Mouse (Mus musculus) 3T3-L1 (cell line): Measurements from ENCODE around the gene Nfil3.

Experiments
- DNase-seq: peaks from one replicate; pipeline ENCODE4 v3.0.0-alpha.2; 2015; ENCODE audit warnings: low read depth, low spot score

The Nfil3 gene

DNA sequence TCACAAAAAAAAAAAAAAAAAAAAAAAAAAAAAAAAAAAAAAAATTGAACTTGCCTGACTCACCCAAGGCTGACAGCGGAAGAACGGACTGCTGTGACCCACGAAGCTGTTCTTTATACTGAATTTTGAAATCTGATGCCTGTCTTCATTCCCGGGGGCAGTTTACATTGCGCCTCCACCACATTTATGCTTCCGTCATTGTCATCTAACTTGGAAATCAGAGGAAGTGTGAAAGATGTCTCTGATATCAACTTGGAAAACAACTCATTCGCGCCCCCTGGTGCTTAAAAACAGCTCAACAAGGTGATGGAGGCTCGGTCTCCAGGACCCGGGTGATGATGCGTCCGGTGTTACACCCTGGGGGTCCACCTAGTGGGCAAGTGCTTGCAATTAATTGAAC is 1.8 kb upstream of the Nfil3 start:
- peak; percentile 95 for DNase-seq

- peak; percentile 77 for DNase-seq
These were observed 788 bp upstream of the Nfil3 start for GRCm38 (mm10) chr13:52981441-52982281.

- DNase-seq, result peak; percentile 77
These were observed 492 bp downstream of the Nfil3 start for GRCm38 (mm10) chr13:52980211-52980950.

DNA sequence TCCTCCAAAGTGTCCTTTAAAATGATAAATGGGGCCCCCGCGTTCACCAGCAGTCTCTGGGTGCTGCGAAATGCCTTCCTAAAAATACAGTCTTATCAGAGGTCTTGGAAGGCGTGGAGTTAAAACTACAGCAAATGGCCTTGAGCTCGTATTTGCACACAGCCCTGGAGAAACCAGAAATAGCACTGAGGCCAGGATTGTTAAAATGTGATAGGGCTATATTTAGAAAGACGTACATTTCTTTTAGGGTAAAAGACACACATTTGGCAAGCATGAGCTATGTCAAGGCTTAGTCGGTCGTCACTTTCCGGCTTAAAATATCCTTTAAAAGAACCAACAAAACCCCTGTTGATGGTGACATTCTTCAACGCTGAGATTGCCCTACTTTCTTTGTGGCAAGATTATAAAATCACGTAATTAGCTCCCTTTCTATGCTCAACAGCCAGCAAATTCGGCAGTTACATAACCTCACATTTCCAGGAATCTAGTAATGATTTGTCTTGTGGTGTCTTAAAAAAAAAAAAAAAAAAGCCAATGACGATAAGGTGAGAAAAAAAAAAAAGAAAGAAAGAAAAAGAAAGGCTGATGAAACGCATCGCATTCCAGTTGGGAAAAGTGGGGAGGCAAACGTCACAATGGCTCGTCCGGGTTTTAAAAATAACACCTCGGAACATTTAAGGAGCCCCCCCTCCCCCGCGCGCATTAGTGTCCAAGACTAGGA is 1.4 kb downstream of the Nfil3 start:
- DNase-seq, result peak; percentile 65

- peak; percentile 41 for DNase-seq
These were observed 2.4 kb downstream of the Nfil3 start for GRCm38 (mm10) chr13:52978321-52978981.

- peak; percentile 44 for DNase-seq
These were observed 3.1 kb downstream of the Nfil3 start for GRCm38 (mm10) chr13:52977757-52978156.

- DNase-seq, result no peak
These were observed 3.7 kb downstream of the Nfil3 start for GRCm38 (mm10) chr13:52977221-52977609.

GRCm38 (mm10) chr13:52976510-52977220 is 4.2 kb downstream of the Nfil3 start:
- DNase-seq, result peak; percentile 95

GRCm38 (mm10) chr13:52976130-52976509 is 4.8 kb downstream of the Nfil3 start:
- no peak for DNase-seq

GRCm38 (mm10) chr13:52974676-52975075 is 6.2 kb downstream of the Nfil3 start:
- no peak for DNase-seq

- DNase-seq, result no peak
These were observed 7.4 kb downstream of the Nfil3 start for GRCm38 (mm10) chr13:52973427-52973826.

DNA sequence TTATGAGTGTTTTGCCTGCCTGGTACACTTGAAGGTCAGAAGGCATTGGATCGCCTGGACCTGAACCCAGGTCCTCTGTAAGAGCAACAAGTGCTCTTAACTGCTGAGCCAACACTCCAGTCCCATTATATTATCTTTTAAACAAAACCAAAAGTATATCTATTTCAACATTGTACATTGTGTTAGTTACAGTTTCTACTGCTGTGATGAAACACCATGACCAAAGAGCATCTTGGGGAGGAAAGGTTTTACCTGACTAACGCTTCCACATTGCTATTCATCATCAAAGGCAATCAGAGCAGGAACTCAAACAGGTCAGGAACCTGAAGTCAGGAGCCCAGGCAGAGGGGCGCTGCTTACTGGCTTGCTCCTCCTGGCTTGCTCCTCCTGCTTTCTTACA is 8.2 kb downstream of the Nfil3 start:
- no peak for DNase-seq

DNA sequence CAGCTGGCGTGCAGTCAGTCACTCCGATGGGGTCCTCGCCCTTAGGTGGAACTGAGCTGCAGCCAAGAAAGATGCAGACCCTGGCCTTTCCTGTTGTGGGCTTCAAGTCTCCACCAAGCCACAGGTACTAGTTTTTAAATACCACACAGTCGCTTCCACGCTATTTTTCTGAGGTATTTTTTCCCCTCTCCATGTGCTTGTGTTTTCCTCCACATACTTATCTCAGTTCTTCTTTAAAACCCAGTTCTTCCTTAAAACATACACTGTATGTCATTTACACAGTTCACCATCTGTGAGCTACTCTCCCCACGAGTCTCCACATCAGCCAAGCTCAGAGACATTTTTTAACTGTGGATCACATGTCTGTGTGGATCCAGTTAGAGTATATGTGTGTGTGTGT is 10.0 kb downstream of the Nfil3 start:
- DNase-seq, result no peak

DNA sequence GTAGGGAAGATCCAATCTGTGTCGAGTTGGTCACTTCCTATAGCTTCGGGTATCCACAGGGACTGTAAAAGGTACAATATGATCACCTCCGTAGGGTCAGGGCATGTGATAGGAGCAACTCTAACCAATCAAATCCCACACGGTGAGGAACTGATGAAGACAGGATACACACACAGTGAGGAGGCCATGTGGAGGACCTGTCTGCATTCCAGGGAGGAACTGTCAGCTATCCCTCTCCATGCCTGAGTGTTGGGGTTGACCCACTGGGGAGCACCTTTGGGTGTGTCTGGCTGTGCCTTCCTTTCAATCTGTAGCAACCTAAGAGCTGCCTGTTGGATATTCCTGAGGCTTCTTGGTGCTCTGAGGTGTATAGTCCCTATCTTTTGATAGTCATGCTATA is 18.0 kb downstream of the Nfil3 start:
- DNase-seq, result no peak

GRCm38 (mm10) chr13:52962361-52962760 is 18.5 kb downstream of the Nfil3 start:
- no peak for DNase-seq

DNA sequence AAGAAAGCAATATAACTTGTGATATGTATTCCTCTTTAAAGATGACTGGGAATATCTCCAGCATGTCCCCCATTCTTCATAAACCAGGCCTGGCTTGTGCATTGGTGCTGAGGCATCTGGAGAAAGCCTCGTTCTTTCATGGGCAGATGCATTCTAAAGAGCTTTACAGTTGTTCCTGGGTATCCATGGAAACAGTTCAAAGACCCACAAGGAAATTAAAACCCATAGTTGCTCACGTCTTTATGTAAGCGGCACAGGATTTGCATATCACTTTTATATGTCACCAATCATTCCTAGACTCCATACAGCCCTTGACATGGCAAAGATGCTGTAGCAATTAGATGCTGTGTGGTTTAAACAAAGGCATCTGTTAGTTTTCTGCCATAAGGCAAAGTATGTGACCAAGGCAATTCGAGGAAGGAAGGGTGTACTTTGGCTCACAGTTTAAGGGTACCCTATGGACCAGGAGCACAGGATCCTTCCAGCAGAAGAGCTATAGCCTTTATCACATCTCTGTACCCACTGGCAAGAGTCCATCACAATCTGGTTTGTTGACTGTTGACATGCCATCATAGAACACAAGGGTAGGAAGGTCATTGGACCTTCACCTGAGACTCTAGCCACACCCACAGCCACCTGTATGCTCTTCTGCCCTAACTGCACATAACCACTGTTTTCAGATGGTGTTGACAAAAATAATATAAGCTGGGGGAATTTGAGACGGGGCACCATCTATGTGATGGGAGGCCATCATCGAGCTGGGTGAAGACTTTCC is 26.9 kb downstream of the Nfil3 start:
- no peak for DNase-seq

DNA sequence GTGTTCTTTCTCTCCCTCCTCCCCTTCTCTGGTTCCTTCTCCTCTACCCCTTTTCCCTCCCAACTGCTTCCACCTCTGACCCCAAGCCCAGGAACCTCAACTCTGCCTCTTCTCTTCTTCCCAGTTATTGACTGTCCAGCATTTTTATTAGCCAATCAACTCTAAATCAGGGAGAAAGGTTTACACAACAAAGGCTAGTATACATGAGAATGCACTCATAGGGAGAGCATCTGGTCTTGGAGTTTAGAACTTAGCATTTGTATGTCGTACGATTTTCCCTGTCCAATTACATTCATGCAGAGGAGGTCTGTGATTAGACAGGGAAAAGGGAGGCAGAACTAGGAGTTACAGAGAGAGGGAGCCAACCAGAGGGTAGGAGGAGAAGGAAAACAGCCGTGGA is 31.7 kb downstream of the Nfil3 start:
- DNase-seq, result no peak

DNA sequence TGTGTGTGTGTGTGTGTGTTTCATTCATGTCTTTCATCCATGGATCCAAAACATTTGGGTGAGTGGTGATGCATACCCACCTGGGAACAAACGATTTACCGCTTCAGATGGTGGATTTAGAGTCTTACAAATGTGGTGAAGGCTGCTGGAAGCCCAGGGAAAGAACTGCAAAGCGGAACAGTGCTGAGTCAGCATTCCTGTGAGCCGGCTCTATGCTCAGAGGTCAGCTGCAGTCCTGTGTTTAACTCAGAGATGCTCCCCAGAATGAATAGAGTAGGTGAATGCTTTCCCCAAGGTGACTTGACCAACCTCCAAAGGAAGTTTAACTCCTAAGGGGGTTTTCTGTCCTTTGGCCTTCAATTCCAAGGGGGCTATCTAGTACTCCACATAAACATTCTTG is 33.3 kb downstream of the Nfil3 start:
- DNase-seq, result no peak

GRCm38 (mm10) chr13:52945769-52946168 is 35.1 kb downstream of the Nfil3 start:
- DNase-seq, result no peak

GRCm38 (mm10) chr13:52944116-52944515 is 36.8 kb downstream of the Nfil3 start:
- peak; percentile 17 for DNase-seq
